Mouse (Mus musculus) heart, postnatal 4 days (tissue): ENCODE measurements around the gene Syn3. TPM values are rescaled to one million over a fixed set of nuclear protein-coding genes. Genes with fewer than 3 reads are reported as not detected.
"Not testable (repeated sequence)": the region's sequence is repeated elsewhere in the genome, so short reads cannot be mapped to it uniquely, and the experiment has no call there.

Experiments used
- DNase-seq: peaks from one replicate; pipeline ENCODE4 v3.0.0; 2021
- total RNA-seq, 2 experiments: library from RNA; stranded (reverse); gene quantifications; 2 replicates each; pipeline ENCODE4 v1.2.3; 2021

The Syn3 gene
- total RNA-seq, 2 experiments from 2014 or later: 0.38 to 0.60 TPM

GRCm38 (mm10) chr10:86139061-86139681 is 359.5 kb downstream of the Syn3 start:
- no peak for DNase-seq

- no peak for DNase-seq
Observed at GRCm38 (mm10) chr10:86137589-86138173, 361.0 kb downstream of the Syn3 start.

- DNase-seq: no peak
Observed at GRCm38 (mm10) chr10:86137106-86137505, 361.6 kb downstream of the Syn3 start.

GRCm38 (mm10) chr10:86136249-86136648 is 362.4 kb downstream of the Syn3 start:
- no peak for DNase-seq

- DNase-seq: no peak
Observed at GRCm38 (mm10) chr10:86134848-86135247, 363.8 kb downstream of the Syn3 start.

GRCm38 (mm10) chr10:86134336-86134735 is 364.4 kb downstream of the Syn3 start:
- DNase-seq: no peak

- no peak for DNase-seq
Observed at GRCm38 (mm10) chr10:86132420-86132956, 366.2 kb downstream of the Syn3 start.

GRCm38 (mm10) chr10:86129046-86129445 is 369.6 kb downstream of the Syn3 start:
- DNase-seq: no peak

- peak; percentile 49 for DNase-seq
Observed at GRCm38 (mm10) chr10:86126478-86126877, 372.2 kb downstream of the Syn3 start.

- DNase-seq: no peak
Observed at GRCm38 (mm10) chr10:86125421-86125820, 373.3 kb downstream of the Syn3 start.

GRCm38 (mm10) chr10:86124115-86124514 is 374.6 kb downstream of the Syn3 start:
- no peak for DNase-seq

- no peak for DNase-seq
Observed at GRCm38 (mm10) chr10:86123224-86123623, 375.5 kb downstream of the Syn3 start.

GRCm38 (mm10) chr10:86122456-86122855 is 376.2 kb downstream of the Syn3 start:
- not testable (repeated sequence) for DNase-seq

- DNase-seq: no peak
Observed at GRCm38 (mm10) chr10:86116268-86116667, 382.4 kb downstream of the Syn3 start.

- no peak for DNase-seq
Observed at GRCm38 (mm10) chr10:86114431-86114848, 384.3 kb downstream of the Syn3 start.

GRCm38 (mm10) chr10:86108797-86109196 is 389.9 kb downstream of the Syn3 start:
- no peak for DNase-seq

GRCm38 (mm10) chr10:86107681-86108080 is 391.0 kb downstream of the Syn3 start:
- no peak for DNase-seq

GRCm38 (mm10) chr10:86103976-86104375 is 394.7 kb downstream of the Syn3 start:
- DNase-seq: no peak

- DNase-seq: peak; percentile 14
Observed at GRCm38 (mm10) chr10:86100281-86100851, 398.3 kb downstream of the Syn3 start.

GRCm38 (mm10) chr10:86098363-86098762 is 400.3 kb downstream of the Syn3 start:
- no peak for DNase-seq

GRCm38 (mm10) chr10:86093109-86094035 is 405.3 kb downstream of the Syn3 start:
- peak; percentile 54 for DNase-seq

- peak; percentile 42 for DNase-seq
Observed at GRCm38 (mm10) chr10:86091919-86092318, 406.8 kb downstream of the Syn3 start.

- DNase-seq: no peak
Observed at GRCm38 (mm10) chr10:86079921-86080320, 418.8 kb downstream of the Syn3 start.
